Mouse (Mus musculus) erythroblast, adult 5-6 weeks (primary cell): Measurements from ENCODE around the gene Olfr1043. TPM values are rescaled to one million over a fixed set of nuclear protein-coding genes. Genes with fewer than 3 reads are reported as not detected.
"Not testable (repeated sequence)": the region's sequence is repeated elsewhere in the genome, so short reads cannot be mapped to it uniquely, and the experiment has no call there.

Source experiments
- ATAC-seq: replicated peaks from 2 replicates; pipeline ENCODE4 v1.8.0; 2016; ENCODE audit warnings: moderate number of reproducible peaks, mild to moderate bottlenecking, moderate TSS enrichment, inconsistent platforms; ENCODE audit not compliant: poor library complexity, low FRiP score, severe bottlenecking
- total RNA-seq, 2 experiments: library from RNA; stranded (forward) in 1 of 2; stranded (reverse) in 1 of 2; fragments of 150-400 nt in 1 of 2; fragments of 200-764, 138-1000 nt in 1 of 2; gene quantifications; 2 replicates each; pipeline versions ENCODE4 v1.2.3 to v1.2.4; 2015 to 2017; ENCODE audit warnings: low replicate concordance in 2 of 2

The Olfr1043 gene
- total RNA-seq (2015; ENCODE audit: low replicate concordance) (not detected in 2 replicates), total RNA-seq (2017; ENCODE audit: low replicate concordance) (not detected in 2 replicates)

GRCm38 (mm10) chr2:86167422-86167821 lies at the start of gene Olfr1043:
Gene Olfr1043, minus strand, starts transcription at chr2:86167522.
- ATAC-seq: no peak

- no peak for ATAC-seq
These were observed 35.6 kb upstream of the Olfr1043 start, which contains the start of gene Olfr1045 for GRCm38 (mm10) chr2:86202909-86203308. Gene Olfr1045, minus strand, starts transcription at chr2:86203009.

GRCm38 (mm10) chr2:86195863-86196262 lies 28.5 kb upstream of the Olfr1043 start:
- no peak for ATAC-seq

- ATAC-seq: no peak
These were observed 18.3 kb upstream of the Olfr1043 start, which contains the start of gene Olfr52 for GRCm38 (mm10) chr2:86185583-86185982. Gene Olfr52, minus strand, starts transcription at chr2:86185683.

GRCm38 (mm10) chr2:86179950-86180349 lies 12.6 kb upstream of the Olfr1043 start:
- no peak for ATAC-seq

GRCm38 (mm10) chr2:86177720-86178119 lies 10.4 kb upstream of the Olfr1043 start, which contains the start of gene Olfr1044:
Gene Olfr1044, minus strand, starts transcription at chr2:86177820.
- no peak for ATAC-seq

GRCm38 (mm10) chr2:86175422-86175821 lies 8.1 kb upstream of the Olfr1043 start:
- ATAC-seq: not testable (repeated sequence)

GRCm38 (mm10) chr2:86161738-86162137 lies 5.6 kb downstream of the Olfr1043 start, which contains the start of gene Olfr1042:
Gene Olfr1042, minus strand, starts transcription at chr2:86161838.
- no peak for ATAC-seq

GRCm38 (mm10) chr2:86146632-86147031 lies 20.7 kb downstream of the Olfr1043 start, which contains the start of gene Olfr1040:
Gene Olfr1040, minus strand, starts transcription at chr2:86146732.
- ATAC-seq: no peak

- ATAC-seq: no peak
These were observed 31.5 kb downstream of the Olfr1043 start, which contains the start of gene Olfr1039 for GRCm38 (mm10) chr2:86135828-86136227. Gene Olfr1039, minus strand, starts transcription at chr2:86135928.

Other genes with a start within 250 kb of the Olfr1043 start
- gene Olfr1026, start 246.0 kb downstream of the Olfr1043 start, total RNA-seq (2015; ENCODE audit: low replicate concordance): not detected in 2 replicates
- not detected in 2 replicates for gene Olfr1026, start 246.0 kb downstream of the Olfr1043 start, total RNA-seq (2017; ENCODE audit: low replicate concordance)
- gene Olfr1028, start 217.1 kb downstream of the Olfr1043 start, total RNA-seq (2015; ENCODE audit: low replicate concordance): not detected in 2 replicates
- gene Olfr1028, start 217.1 kb downstream of the Olfr1043 start, total RNA-seq (2017; ENCODE audit: low replicate concordance): 0.42 TPM in 1 of 2 replicates, not detected in the other
- gene Olfr1029, start 193.6 kb downstream of the Olfr1043 start, total RNA-seq (2015; ENCODE audit: low replicate concordance): not detected in 2 replicates
- gene Olfr1029, start 193.6 kb downstream of the Olfr1043 start, total RNA-seq (2017; ENCODE audit: low replicate concordance): not detected in 2 replicates
- not detected in 2 replicates for gene Olfr1030, start 188.2 kb downstream of the Olfr1043 start, total RNA-seq (2015; ENCODE audit: low replicate concordance)
- gene Olfr1030, start 188.2 kb downstream of the Olfr1043 start, total RNA-seq (2017; ENCODE audit: low replicate concordance): not detected in 2 replicates
- not detected in 2 replicates for gene Olfr1031, start 177.2 kb downstream of the Olfr1043 start, total RNA-seq (2015; ENCODE audit: low replicate concordance)
- gene Olfr1031, start 177.2 kb downstream of the Olfr1043 start, total RNA-seq (2017; ENCODE audit: low replicate concordance): not detected in 2 replicates
- not detected in 2 replicates for gene Olfr1032, start 162.0 kb downstream of the Olfr1043 start, total RNA-seq (2015; ENCODE audit: low replicate concordance)
- gene Olfr1032, start 162.0 kb downstream of the Olfr1043 start, total RNA-seq (2017; ENCODE audit: low replicate concordance): not detected in 2 replicates
- not detected in 2 replicates for gene Olfr1033, start 146.9 kb downstream of the Olfr1043 start, total RNA-seq (2015; ENCODE audit: low replicate concordance)
- gene Olfr1033, start 146.9 kb downstream of the Olfr1043 start, total RNA-seq (2017; ENCODE audit: low replicate concordance): not detected in 2 replicates
- gene Olfr1034, start 121.7 kb downstream of the Olfr1043 start, total RNA-seq (2015; ENCODE audit: low replicate concordance): not detected in 2 replicates
- not detected in 2 replicates for gene Olfr1034, start 121.7 kb downstream of the Olfr1043 start, total RNA-seq (2017; ENCODE audit: low replicate concordance)
- not detected in 2 replicates for gene Olfr1036, start 93.5 kb downstream of the Olfr1043 start, total RNA-seq (2015; ENCODE audit: low replicate concordance)
- not detected in 2 replicates for gene Olfr1036, start 93.5 kb downstream of the Olfr1043 start, total RNA-seq (2017; ENCODE audit: low replicate concordance)
- not detected in 2 replicates for gene Olfr1037, start 80.1 kb downstream of the Olfr1043 start, total RNA-seq (2015; ENCODE audit: low replicate concordance)
- not detected in 2 replicates for gene Olfr1037, start 80.1 kb downstream of the Olfr1043 start, total RNA-seq (2017; ENCODE audit: low replicate concordance)
- not detected in 2 replicates for gene Olfr1039, start 31.6 kb downstream of the Olfr1043 start, total RNA-seq (2015; ENCODE audit: low replicate concordance)
- not detected in 2 replicates for gene Olfr1039, start 31.6 kb downstream of the Olfr1043 start, total RNA-seq (2017; ENCODE audit: low replicate concordance)
- gene Olfr1040, start 20.8 kb downstream of the Olfr1043 start, total RNA-seq (2015; ENCODE audit: low replicate concordance): not detected in 2 replicates
- gene Olfr1040, start 20.8 kb downstream of the Olfr1043 start, total RNA-seq (2017; ENCODE audit: low replicate concordance): 2.2 TPM in 1 of 2 replicates, not detected in the other
- gene Olfr1042, start 5.7 kb downstream of the Olfr1043 start, total RNA-seq (2015; ENCODE audit: low replicate concordance): not detected in 2 replicates
- not detected in 2 replicates for gene Olfr1042, start 5.7 kb downstream of the Olfr1043 start, total RNA-seq (2017; ENCODE audit: low replicate concordance)
- gene Olfr1044, start 10.3 kb upstream of the Olfr1043 start, total RNA-seq (2015; ENCODE audit: low replicate concordance): not detected in 2 replicates
- gene Olfr1044, start 10.3 kb upstream of the Olfr1043 start, total RNA-seq (2017; ENCODE audit: low replicate concordance): 1.1 TPM in 1 of 2 replicates, not detected in the other
- gene Olfr52, start 18.2 kb upstream of the Olfr1043 start, total RNA-seq (2015; ENCODE audit: low replicate concordance): not detected in 2 replicates
- not detected in 2 replicates for gene Olfr52, start 18.2 kb upstream of the Olfr1043 start, total RNA-seq (2017; ENCODE audit: low replicate concordance)
- gene Olfr1045, start 35.5 kb upstream of the Olfr1043 start, total RNA-seq (2015; ENCODE audit: low replicate concordance): not detected in 2 replicates
- not detected in 2 replicates for gene Olfr1045, start 35.5 kb upstream of the Olfr1043 start, total RNA-seq (2017; ENCODE audit: low replicate concordance)
- not detected in 2 replicates for gene Olfr1046, start 51.8 kb upstream of the Olfr1043 start, total RNA-seq (2015; ENCODE audit: low replicate concordance)
- gene Olfr1046, start 51.8 kb upstream of the Olfr1043 start, total RNA-seq (2017; ENCODE audit: low replicate concordance): not detected in 2 replicates
- gene Olfr1047, start 63.9 kb upstream of the Olfr1043 start, total RNA-seq (2015; ENCODE audit: low replicate concordance): not detected in 2 replicates
- not detected in 2 replicates for gene Olfr1047, start 63.9 kb upstream of the Olfr1043 start, total RNA-seq (2017; ENCODE audit: low replicate concordance)
- not detected in 2 replicates for gene Olfr1048, start 72.8 kb upstream of the Olfr1043 start, total RNA-seq (2015; ENCODE audit: low replicate concordance)
- not detected in 2 replicates for gene Olfr1048, start 72.8 kb upstream of the Olfr1043 start, total RNA-seq (2017; ENCODE audit: low replicate concordance)
- not detected in 2 replicates for gene Olfr1049, start 90.8 kb upstream of the Olfr1043 start, total RNA-seq (2015; ENCODE audit: low replicate concordance)
- not detected in 2 replicates for gene Olfr1049, start 90.8 kb upstream of the Olfr1043 start, total RNA-seq (2017; ENCODE audit: low replicate concordance)
- gene Olfr1051, start 111.6 kb upstream of the Olfr1043 start, total RNA-seq (2015; ENCODE audit: low replicate concordance): not detected in 2 replicates
- gene Olfr1051, start 111.6 kb upstream of the Olfr1043 start, total RNA-seq (2017; ENCODE audit: low replicate concordance): not detected in 2 replicates
- gene Olfr1052, start 124.9 kb upstream of the Olfr1043 start, total RNA-seq (2015; ENCODE audit: low replicate concordance): not detected in 2 replicates
- gene Olfr1052, start 124.9 kb upstream of the Olfr1043 start, total RNA-seq (2017; ENCODE audit: low replicate concordance): 1.2 TPM in 1 of 2 replicates, not detected in the other
- gene Olfr1053, start 147.8 kb upstream of the Olfr1043 start, total RNA-seq (2015; ENCODE audit: low replicate concordance): not detected in 2 replicates
- not detected in 2 replicates for gene Olfr1053, start 147.8 kb upstream of the Olfr1043 start, total RNA-seq (2017; ENCODE audit: low replicate concordance)
- not detected in 2 replicates for gene Olfr1054, start 167.9 kb upstream of the Olfr1043 start, total RNA-seq (2015; ENCODE audit: low replicate concordance)
- gene Olfr1054, start 167.9 kb upstream of the Olfr1043 start, total RNA-seq (2017; ENCODE audit: low replicate concordance): not detected in 2 replicates
- gene Olfr1055, start 182.8 kb upstream of the Olfr1043 start, total RNA-seq (2015; ENCODE audit: low replicate concordance): not detected in 2 replicates
- not detected in 2 replicates for gene Olfr1055, start 182.8 kb upstream of the Olfr1043 start, total RNA-seq (2017; ENCODE audit: low replicate concordance)
- not detected in 2 replicates for gene Olfr1056, start 194.9 kb upstream of the Olfr1043 start, total RNA-seq (2015; ENCODE audit: low replicate concordance)
- gene Olfr1056, start 194.9 kb upstream of the Olfr1043 start, total RNA-seq (2017; ENCODE audit: low replicate concordance): not detected in 2 replicates
- not detected in 2 replicates for gene Olfr1057, start 210.9 kb upstream of the Olfr1043 start, total RNA-seq (2015; ENCODE audit: low replicate concordance)
- not detected in 2 replicates for gene Olfr1057, start 210.9 kb upstream of the Olfr1043 start, total RNA-seq (2017; ENCODE audit: low replicate concordance)
- not detected in 2 replicates for gene Olfr1058, start 221.0 kb upstream of the Olfr1043 start, total RNA-seq (2015; ENCODE audit: low replicate concordance)
- not detected in 2 replicates for gene Olfr1058, start 221.0 kb upstream of the Olfr1043 start, total RNA-seq (2017; ENCODE audit: low replicate concordance)
- gene Olfr1061, start 246.5 kb upstream of the Olfr1043 start, total RNA-seq (2015; ENCODE audit: low replicate concordance): not detected in 2 replicates
- gene Olfr1061, start 246.5 kb upstream of the Olfr1043 start, total RNA-seq (2017; ENCODE audit: low replicate concordance): not detected in 2 replicates